ENCODE assay signal across 8 mouse cellular contexts in genomic region chr13:97598507-97599431, GRCm38 (mm10).
DNase-seq lines count a peak whose midpoint lies in the region; ATAC-seq lines count a peak whose summit lies in the region.

No protein-coding gene starts in this region.

- 47% methylated on average over 15 of the region's 15 CpGs for WGBS in limb, embryonic 11.5 days

- ATAC-seq in frontal cortex, adult (ENCODE audit: low TSS enrichment), result peak; percentile 81
- ATAC-seq in limb, embryonic 11.5 days (ENCODE audit: insufficient number of reproducible peaks, low FRiP score, low TSS enrichment, low read depth), result peak; percentile 69

- H3K27me3 ChIP-seq in limb, embryonic 11.5 days (ENCODE audit: control insufficient read depth, insufficient read depth, low read length), result no peaks in the 10 kb centered on the region

- no peaks in the 10 kb centered on the region for H3K36me3 ChIP-seq in limb, embryonic 11.5 days (ENCODE audit: control insufficient read depth, insufficient read depth, low read length)

- H3K4me1 ChIP-seq in limb, embryonic 11.5 days (ENCODE audit: control insufficient read depth, insufficient read depth, low read length), result peaks cover 28% of the 10 kb centered on the region

- H3K4me3 ChIP-seq in limb, embryonic 11.5 days (ENCODE audit: low read depth, low read length), result no peak overlapping the region

- no peak overlapping the region for H3K9ac ChIP-seq in limb, embryonic 11.5 days (ENCODE audit: low read length)

- peaks cover 3% of the 10 kb centered on the region; the same call in 1 of the 2 replicates for H3K9me3 ChIP-seq in limb, embryonic 11.5 days (ENCODE audit: control insufficient read depth, low read length)

- no peak for DNase-seq in frontal cortex, postnatal 36 days (ENCODE audit: low spot score in 2 of 2)
- DNase-seq in 3T3-L1 (ENCODE audit: low read depth, low spot score), result peak; percentile 35
- peak; percentile 15 to 34 for DNase-seq in heart, postnatal 14 days
- DNase-seq in limb, embryonic 11.5 days (ENCODE audit: low spot score), result peak; percentile 63
- DNase-seq in retina, postnatal 1 day, result no peak
- no peak for DNase-seq in natural killer cell, adult 2 months (ENCODE audit: low spot score in 2 of 2)
- no peak for DNase-seq in layer of hippocampus, adult 8-10 months (ENCODE audit: low spot score in 2 of 2)

- peak overlapping the region; percentile 26 for H3K27ac ChIP-seq in limb, embryonic 11.5 days (replicated peaks; ENCODE audit: low read depth, low read length)

- intact Hi-C loops in heart, postnatal 14 days (cut with DNase I), result loop anchor here (5.0 kb wide), 1 partner anchor 339 kb away; no protein-coding TSS in a partner anchor

- H3K4me2 ChIP-seq in limb, embryonic 11.5 days (ENCODE audit: low read depth, severe bottlenecking), result no peak overlapping the region

Comparison
In these comparisons a context has a peak if more than half of its experiments do, and no peak if none do; other contexts are left out.
1. DNase-seq: peak in 3T3-L1 (single experiment), heart, postnatal 14 days (2 of 2) and limb, embryonic 11.5 days (single experiment); none in frontal cortex, postnatal 36 days (0 of 2), retina, postnatal 1 day (single experiment), natural killer cell, adult 2 months (0 of 2) and layer of hippocampus, adult 8-10 months (0 of 2).